Mouse (Mus musculus) liver, embryonic 14 days (tissue): ENCODE measurements around the gene Kcnip3. TPM values are rescaled to one million over a fixed set of nuclear protein-coding genes. Genes with fewer than 3 reads are reported as not detected.

Experiments
- polyA plus RNA-seq: library from polyadenylated mRNA; depleted of rRNA; stranded (reverse); fragments of >200 nt; gene quantifications from 2 replicates; pipeline ENCODE4 v1.2.3, GENCODE M21; 2012; rRNA removed

The Kcnip3 gene
- 0.34 and 0.39 TPM in 2 replicates for polyA plus RNA-seq

GRCm38 (mm10) chr2:127522006-127522441 lies at the start of gene Kcnip3:
Gene Kcnip3 (minus strand): TSS chr2:127522094.

GRCm38 (mm10) chr2:127541185-127541584 lies 19.3 kb upstream of the Kcnip3 start, which contains the start of gene Prom2:
Gene Prom2 (minus strand): TSS chr2:127541467.

GRCm38 (mm10) chr2:127444055-127444789 lies 77.7 kb downstream of the Kcnip3 start, which contains the start of gene Fahd2a:
Gene Fahd2a (minus strand): TSS chr2:127444565.

GRCm38 (mm10) chr2:127424977-127425376 lies 96.9 kb downstream of the Kcnip3 start, which contains the start of gene Gpat2:
Gene Gpat2 (plus strand): TSS chr2:127425199.

Other genes with a start within 250 kb of the Kcnip3 start
- 1.5 and 1.8 TPM in 2 replicates for gene Dusp2, start 185.9 kb downstream of the Kcnip3 start, polyA plus RNA-seq
- 0.01 TPM in 1 of 2 replicates, not detected in the other for gene Astl, start 183.5 kb downstream of the Kcnip3 start, polyA plus RNA-seq
- 12.0 and 13.5 TPM in 2 replicates for gene Adra2b, start 158.9 kb downstream of the Kcnip3 start, polyA plus RNA-seq
- gene Gpat2, start 96.9 kb downstream of the Kcnip3 start, polyA plus RNA-seq = 0.35 and 0.36 TPM in 2 replicates
- gene Fahd2a, start 77.5 kb downstream of the Kcnip3 start, polyA plus RNA-seq = 8.1 and 8.2 TPM in 2 replicates
- gene Prom2, start 19.4 kb upstream of the Kcnip3 start, polyA plus RNA-seq = 0.08 TPM in 1 of 2 replicates, not detected in the other
- gene Zfp661, start 65.0 kb upstream of the Kcnip3 start, polyA plus RNA-seq = 1.2 and 1.4 TPM in 2 replicates
- 51.3 and 52.7 TPM in 2 replicates for gene Mrps5, start 65.1 kb upstream of the Kcnip3 start, polyA plus RNA-seq
- gene Mal, start 134.6 kb upstream of the Kcnip3 start, polyA plus RNA-seq = 0.01 and 0.09 TPM in 2 replicates
- gene Mall, start 207.8 kb upstream of the Kcnip3 start, polyA plus RNA-seq = 0.03 TPM in 1 of 2 replicates, not detected in the other